Mouse (Mus musculus) myocyte (in vitro differentiated cells): ENCODE results near the gene Mgat2. TPM values are rescaled to one million over a fixed set of nuclear protein-coding genes. Genes with fewer than 3 reads are reported as not detected.

Source experiments
- H3K27me3 ChIP-seq: one replicate; pipeline ENCODE4 v1.6.1; 2011; ENCODE audit not compliant: control insufficient read depth, insufficient read depth, insufficient read length
- H3K36me3 ChIP-seq: one replicate; pipeline ENCODE4 v1.6.1; 2011; ENCODE audit not compliant: control insufficient read depth, insufficient read depth
- H3K4me2 ChIP-seq: one replicate; pipeline ENCODE4 v1.6.1; 2011; ENCODE audit warnings: low read depth, control low read depth
- H3K4me3 ChIP-seq: one replicate; pipeline ENCODE4 v1.5.1; 2011; ENCODE audit warnings: mild to moderate bottlenecking, control low read depth, moderate library complexity
- H3K79me2 ChIP-seq: one replicate; pipeline ENCODE4 v1.6.1; 2011; ENCODE audit not compliant: control insufficient read depth, insufficient read depth
- H3ac ChIP-seq: one replicate; pipeline ENCODE4 v1.6.1; 2011; ENCODE audit not compliant: control insufficient read depth, insufficient read length
- CEBPB ChIP-seq: IDR thresholded peaks from 2 replicates; pipeline ENCODE4 v1.6.1; 2011; ENCODE audit warnings: mild to moderate bottlenecking, moderate library complexity; ENCODE audit not compliant: poor library complexity, insufficient read depth, severe bottlenecking
- E2F4 ChIP-seq: IDR thresholded peaks from one replicate; pipeline ENCODE4 v1.6.1; 2011; ENCODE audit warnings: mild to moderate bottlenecking, control low read depth, moderate library complexity; ENCODE audit not compliant: insufficient read depth
- MAX ChIP-seq: IDR thresholded peaks from one replicate; pipeline ENCODE4 v1.6.1; 2011; ENCODE audit warnings: low read depth, mild to moderate bottlenecking, control low read depth
- MYOD1 ChIP-seq, 3 experiments: IDR thresholded peaks; one replicate each; pipeline ENCODE4 v1.6.1; 2011; ENCODE audit warnings: control low read depth in 2 of 3, low read depth in 2 of 3, mild to moderate bottlenecking in 2 of 3, moderate library complexity in 1 of 3; ENCODE audit not compliant: insufficient read length in 2 of 3, control insufficient read depth in 1 of 3
- MYOG ChIP-seq, 3 experiments: IDR thresholded peaks; one replicate each; pipeline ENCODE4 v1.6.1; 2011; ENCODE audit warnings: control low read depth in 2 of 3, low read depth in 2 of 3, mild to moderate bottlenecking in 2 of 3; ENCODE audit not compliant: insufficient read length in 2 of 3, control insufficient read depth in 1 of 3, insufficient read depth in 1 of 3
- POLR2A ChIP-seq: IDR thresholded peaks from one replicate; pipeline ENCODE4 v1.6.1; 2011; ENCODE audit warnings: low read depth, mild to moderate bottlenecking, control low read depth, moderate library complexity; ENCODE audit not compliant: insufficient read length
- POLR2AphosphoS2 ChIP-seq: IDR thresholded peaks from one replicate; pipeline ENCODE4 v1.6.1; 2011; ENCODE audit warnings: low read depth, control low read depth; ENCODE audit not compliant: insufficient read length
- REST ChIP-seq: IDR thresholded peaks from one replicate; pipeline ENCODE4 v1.6.1; 2011; ENCODE audit warnings: mild to moderate bottlenecking, control low read depth, moderate library complexity; ENCODE audit not compliant: insufficient read depth, insufficient read length
- SRF ChIP-seq: IDR thresholded peaks from one replicate; pipeline ENCODE4 v1.6.1; 2011; ENCODE audit warnings: low read depth; ENCODE audit not compliant: control insufficient read depth, insufficient read length
- TCF12 ChIP-seq: IDR thresholded peaks from one replicate; pipeline ENCODE4 v1.6.1; 2011; ENCODE audit warnings: mild to moderate bottlenecking, control low read depth; ENCODE audit not compliant: poor library complexity, insufficient read depth, severe bottlenecking
- TCF3 ChIP-seq: IDR thresholded peaks from one replicate; pipeline ENCODE4 v1.6.1; 2011; ENCODE audit warnings: low read depth, control low read depth; ENCODE audit not compliant: insufficient read length
- USF1 ChIP-seq: IDR thresholded peaks from one replicate; pipeline ENCODE4 v1.6.1; 2011; ENCODE audit warnings: low read depth, mild to moderate bottlenecking, control low read depth, moderate library complexity
- polyA plus RNA-seq: library from polyadenylated mRNA; unstranded; fragments of >200 nt; fragmentation: generic; extraction: Trizol; gene quantifications from one replicate; pipeline ENCODE4 v1.2.1, GENCODE M21; 2012; ENCODE audit warnings: missing spikeins

The Mgat2 gene
- polyA plus RNA-seq, 1 experiment, result 20.7 TPM

DNA sequence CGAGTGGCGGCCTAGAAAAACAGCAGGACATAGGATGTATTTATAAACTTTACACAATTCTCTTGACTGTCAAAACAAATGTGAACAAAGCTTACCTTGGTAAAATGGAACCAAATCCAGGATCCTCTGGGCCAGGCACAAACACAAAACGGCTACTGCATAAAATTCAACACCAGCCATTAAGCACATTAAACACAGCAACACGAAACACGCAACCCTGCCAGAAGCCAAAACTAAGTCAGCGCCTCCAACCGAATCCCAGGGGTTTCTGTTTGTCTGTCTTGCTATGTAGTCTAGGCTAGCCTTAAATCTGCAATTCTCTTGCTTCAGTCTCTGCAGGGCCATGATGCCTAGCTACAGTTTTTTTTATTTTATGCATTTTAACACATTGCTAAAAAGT is 24.0 kb downstream of the Mgat2 start:
- no peak overlapping the region for H3K4me2 ChIP-seq
- no peak overlapping the region for H3K4me3 ChIP-seq
- TF ChIP-seq MYOD1 (IDR thresholded peaks at IDR 0.05; ENCODE audit: control insufficient read depth in 1 of 3, insufficient read length in 2 of 3, low read depth in 2 of 3), result no peak
- no peak for TF ChIP-seq MAX
- TF ChIP-seq TCF3, result no peak
- TF ChIP-seq MYOG (IDR thresholded peaks at IDR 0.05; ENCODE audit: control insufficient read depth in 1 of 3, insufficient read depth in 1 of 3, insufficient read length in 2 of 3, low read depth in 2 of 3), result no peak
- TF ChIP-seq USF1, result no peak
- no peak for TF ChIP-seq CEBPB
- no peak for TF ChIP-seq SRF
- no peak for TF ChIP-seq POLR2A
- TF ChIP-seq TCF12, result no peak
- no peak for TF ChIP-seq REST
- no peak for TF ChIP-seq POLR2AphosphoS2
- TF ChIP-seq E2F4, result no peak
- H3ac ChIP-seq, result no peak overlapping the region
- no peaks in the 10 kb centered on the region for H3K36me3 ChIP-seq
- H3K27me3 ChIP-seq, result no peaks in the 10 kb centered on the region
- H3K79me2 ChIP-seq, result no peaks in the 10 kb centered on the region

DNA sequence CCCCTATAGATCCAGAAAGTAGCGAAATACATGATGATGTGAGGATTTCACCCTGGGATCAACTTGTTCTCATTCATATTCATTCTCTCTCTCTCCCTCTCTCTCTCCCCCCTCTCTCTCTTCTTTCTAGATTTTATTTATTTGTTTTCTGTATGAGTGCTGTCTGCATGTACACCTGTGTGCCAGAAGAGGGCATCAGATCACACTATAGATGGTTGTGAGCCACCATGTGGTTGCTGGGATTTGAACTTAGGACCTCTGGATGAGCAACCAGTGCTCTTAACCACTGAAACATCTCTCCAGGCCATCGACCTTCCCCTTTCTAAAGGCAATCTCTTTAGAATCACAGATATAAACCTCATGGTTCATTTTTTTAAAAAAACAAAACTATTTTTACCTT is 24.6 kb downstream of the Mgat2 start:
- no peak overlapping the region for H3K4me2 ChIP-seq
- no peaks in the 10 kb centered on the region for H3K27me3 ChIP-seq
- no peak overlapping the region for H3ac ChIP-seq
- H3K79me2 ChIP-seq, result no peaks in the 10 kb centered on the region
- TF ChIP-seq POLR2AphosphoS2 (no peak), TCF3 (no peak), USF1 (no peak), MAX (no peak), MYOD1 (IDR thresholded peaks at IDR 0.05; ENCODE audit: control insufficient read depth in 1 of 3, insufficient read length in 2 of 3, low read depth in 2 of 3) (no peak), CEBPB (no peak), REST (no peak), SRF (no peak), E2F4 (no peak)
- H3K36me3 ChIP-seq, result no peaks in the 10 kb centered on the region
- H3K4me3 ChIP-seq, result no peak overlapping the region

GRCm38 (mm10) chr12:69210056-69210979 is 26.4 kb downstream of the Mgat2 start:
- Histone ChIP-seq H3ac (no peak overlapping the region), H3K36me3 (no peaks in the 10 kb centered on the region), H3K4me2 (no peak overlapping the region), H3K27me3 (no peaks in the 10 kb centered on the region), H3K79me2 (no peaks in the 10 kb centered on the region), H3K4me3 (no peak overlapping the region)
- no peak for TF ChIP-seq SRF
- TF ChIP-seq POLR2AphosphoS2, result no peak
- TF ChIP-seq USF1, result no peak
- no peak for TF ChIP-seq TCF12
- TF ChIP-seq MYOG (IDR thresholded peaks at IDR 0.05; ENCODE audit: control insufficient read depth in 1 of 3, insufficient read depth in 1 of 3, insufficient read length in 2 of 3, low read depth in 2 of 3), result no peak
- TF ChIP-seq MYOD1 (IDR thresholded peaks at IDR 0.05; ENCODE audit: control insufficient read depth in 1 of 3, insufficient read length in 2 of 3, low read depth in 2 of 3), result no peak
- no peak for TF ChIP-seq MAX
- no peak for TF ChIP-seq CEBPB
- no peak for TF ChIP-seq POLR2A

DNA sequence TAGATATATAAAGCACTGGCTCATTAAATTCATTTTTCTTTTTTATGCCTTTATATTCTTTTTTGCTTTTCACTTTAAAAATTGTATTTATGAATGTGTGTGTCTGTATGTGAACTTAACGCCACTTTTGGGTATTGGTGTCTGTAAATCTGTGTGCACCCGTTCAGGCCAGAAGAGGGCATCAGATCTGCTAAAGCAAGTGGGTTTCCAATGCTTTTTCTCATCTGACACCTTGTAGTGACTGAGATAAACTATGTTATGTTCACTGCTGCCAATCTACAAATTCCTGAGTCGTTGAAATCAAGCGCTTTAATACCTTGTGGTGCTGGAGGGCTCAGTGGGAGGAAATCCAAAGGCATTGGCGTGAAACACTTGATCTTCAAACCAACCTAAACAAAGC is 27.1 kb downstream of the Mgat2 start:
- TF ChIP-seq E2F4 (no peak), USF1 (no peak), MYOG (IDR thresholded peaks at IDR 0.05; ENCODE audit: control insufficient read depth in 1 of 3, insufficient read depth in 1 of 3, insufficient read length in 2 of 3, low read depth in 2 of 3) (no peak), MAX (no peak), REST (no peak), POLR2A (no peak), CEBPB (no peak), MYOD1 (IDR thresholded peaks at IDR 0.05; ENCODE audit: control insufficient read depth in 1 of 3, insufficient read length in 2 of 3, low read depth in 2 of 3) (no peak), SRF (no peak), TCF3 (no peak), POLR2AphosphoS2 (no peak), TCF12 (no peak)
- Histone ChIP-seq H3K36me3 (no peaks in the 10 kb centered on the region), H3K79me2 (no peaks in the 10 kb centered on the region), H3K4me2 (no peak overlapping the region), H3ac (no peak overlapping the region), H3K27me3 (no peaks in the 10 kb centered on the region), H3K4me3 (no peak overlapping the region)
